Mouse (Mus musculus): ENCODE data around the gene Zfp638. TPM values are rescaled to one million over a fixed set of nuclear protein-coding genes. Genes with fewer than 3 reads are reported as not detected.

The Zfp638 gene
- polyA plus RNA-seq, 1 experiment from 2014 or later, result 108 TPM

DNA sequence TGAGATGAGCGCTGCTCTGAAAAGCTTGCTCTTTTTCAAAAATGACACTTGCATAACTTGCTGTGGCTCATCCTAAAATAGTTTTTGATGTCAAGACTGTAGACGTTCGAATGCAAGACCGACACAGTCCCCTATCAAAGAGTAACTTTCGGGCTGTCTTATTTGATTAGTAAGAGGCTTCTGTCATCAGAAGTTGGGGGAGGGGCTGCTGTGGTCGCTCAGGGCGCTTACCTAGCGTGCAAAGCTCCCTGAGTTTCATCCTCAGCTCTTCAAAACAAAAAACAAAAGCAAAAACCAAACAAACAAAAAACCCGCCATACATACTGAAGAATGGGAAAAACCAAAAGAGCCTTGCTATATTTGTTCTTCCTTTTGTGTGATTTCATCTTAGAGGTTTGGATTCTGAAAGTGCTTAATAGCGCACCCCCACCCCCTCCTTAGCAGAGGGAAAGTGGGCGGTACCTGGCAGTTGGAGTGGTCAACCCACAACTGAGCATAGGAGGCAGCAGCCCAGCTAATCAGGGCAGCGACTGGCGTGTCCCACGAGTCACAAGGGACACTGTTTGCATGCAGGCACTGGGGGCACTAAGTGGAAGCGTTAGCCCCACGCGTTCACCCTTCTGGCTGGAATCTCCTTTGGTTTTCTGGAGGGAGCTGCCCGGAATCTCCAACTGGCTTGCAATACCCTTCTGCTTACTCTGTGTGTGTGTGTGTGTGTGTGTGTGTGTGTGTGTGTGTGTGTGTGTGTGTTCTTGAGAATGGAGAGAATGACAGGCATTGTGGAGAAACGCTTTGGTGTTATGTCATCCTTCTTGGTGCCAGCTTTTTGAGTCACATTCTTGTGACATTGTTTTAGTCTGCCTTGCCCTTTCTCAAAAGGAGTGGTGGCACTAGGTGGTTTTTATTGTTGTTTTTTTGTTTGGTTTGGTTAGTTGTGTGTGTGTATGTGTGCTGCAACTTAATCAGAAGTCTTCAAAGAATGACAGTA lies 983 bp downstream of the Zfp638 start:
- Histone ChIP-seq H3K9me3 (ENCODE audit: control insufficient read depth, low read length) (no peaks in the 10 kb centered on the region), H3K4me1 (replicated peaks; ENCODE audit: control insufficient read depth, insufficient read depth, low read length) (no peaks in the 10 kb centered on the region; the same call in 1 of the 2 replicates), H3K27ac (ENCODE audit: low read depth, low read length) (no peak overlapping the region), H3K9ac (ENCODE audit: low read length) (peak overlapping the region; percentile 54), H3K4me2 (ENCODE audit: low read depth, low read length, severe bottlenecking) (peak overlapping the region; percentile 98), H3K36me3 (ENCODE audit: control insufficient read depth, insufficient read depth, low read length) (no peaks in the 10 kb centered on the region), H3K27me3 (ENCODE audit: control insufficient read depth, insufficient read depth, low read length) (peaks cover 2% of the 10 kb centered on the region), H3K4me3 (ENCODE audit: low read depth, low read length) (peak overlapping the region; percentile 57)
- 4% methylated on average over 19 of the region's 19 CpGs for WGBS
- DNase-seq (ENCODE audit: low spot score), result peak; percentile 64
- peak; percentile 59 for ATAC-seq (replicated peaks; ENCODE audit: low FRiP score)

DNA sequence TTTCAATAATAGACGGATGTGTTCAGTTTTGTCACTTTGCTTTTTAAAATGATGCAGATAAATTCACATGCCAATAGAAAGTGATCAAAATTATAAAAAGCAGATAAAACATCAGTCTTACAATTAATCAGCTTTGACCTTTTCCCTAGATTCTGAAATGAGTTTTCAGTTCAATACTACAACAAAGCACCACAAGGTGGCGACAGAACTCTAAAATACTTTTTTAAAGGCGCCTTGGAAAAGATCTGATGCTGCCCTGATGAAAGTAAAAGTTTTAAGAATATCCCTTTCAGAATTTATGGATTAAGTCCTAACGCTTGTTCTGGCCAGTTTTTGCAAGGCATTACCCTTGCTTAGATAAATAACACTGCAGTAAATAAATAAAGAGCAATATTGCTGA lies 12.9 kb downstream of the Zfp638 start:
- no peaks in the 10 kb centered on the region for H3K9me3 ChIP-seq (ENCODE audit: control insufficient read depth, low read length)
- no peaks in the 10 kb centered on the region for H3K36me3 ChIP-seq (ENCODE audit: control insufficient read depth, insufficient read depth, low read length)
- no peak overlapping the region for H3K4me3 ChIP-seq (ENCODE audit: low read depth, low read length)
- H3K4me2 ChIP-seq (ENCODE audit: low read depth, low read length, severe bottlenecking), result no peak overlapping the region
- H3K27me3 ChIP-seq (ENCODE audit: control insufficient read depth, insufficient read depth, low read length), result no peaks in the 10 kb centered on the region
- ATAC-seq (replicated peaks; ENCODE audit: low FRiP score) (no peak), DNase-seq (ENCODE audit: low spot score) (no peak)
- 4% methylated on average over 4 of the region's 4 CpGs for WGBS
- no peak overlapping the region for H3K9ac ChIP-seq (ENCODE audit: low read length)
- H3K4me1 ChIP-seq (replicated peaks; ENCODE audit: control insufficient read depth, insufficient read depth, low read length), result no peaks in the 10 kb centered on the region
- no peak overlapping the region for H3K27ac ChIP-seq (ENCODE audit: low read depth, low read length)

DNA sequence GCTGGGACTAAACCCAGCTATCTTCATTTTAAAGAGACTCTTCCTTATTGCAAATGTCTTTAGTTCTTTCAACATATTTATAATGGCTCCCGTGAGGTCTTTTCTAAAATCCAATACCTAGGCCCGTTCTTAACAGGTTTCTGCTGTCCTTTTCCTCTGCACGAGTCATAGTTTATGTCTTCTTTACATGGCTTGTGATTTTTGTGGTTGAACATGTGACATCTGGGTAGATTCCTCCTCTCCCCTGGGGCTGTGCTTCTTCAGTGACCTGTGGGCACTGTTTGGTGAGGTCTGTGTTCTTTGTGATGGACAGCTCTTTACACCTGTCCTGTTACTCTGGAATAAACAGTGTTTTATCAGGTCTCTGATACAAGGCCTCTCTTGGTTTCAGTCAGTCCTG lies 19.9 kb downstream of the Zfp638 start:
- DNase-seq (ENCODE audit: low spot score), result no peak
- Histone ChIP-seq H3K36me3 (ENCODE audit: control insufficient read depth, insufficient read depth, low read length) (no peaks in the 10 kb centered on the region), H3K9me3 (ENCODE audit: control insufficient read depth, low read length) (no peaks in the 10 kb centered on the region), H3K9ac (ENCODE audit: low read length) (no peak overlapping the region), H3K4me3 (ENCODE audit: low read depth, low read length) (no peak overlapping the region), H3K4me1 (replicated peaks; ENCODE audit: control insufficient read depth, insufficient read depth, low read length) (no peaks in the 10 kb centered on the region), H3K27me3 (ENCODE audit: control insufficient read depth, insufficient read depth, low read length) (no peaks in the 10 kb centered on the region), H3K27ac (ENCODE audit: low read depth, low read length) (no peak overlapping the region), H3K4me2 (ENCODE audit: low read depth, low read length, severe bottlenecking) (no peak overlapping the region)
- WGBS, result 88% methylated on average over 3 of the region's 3 CpGs
- ATAC-seq (replicated peaks; ENCODE audit: low FRiP score), result no peak

DNA sequence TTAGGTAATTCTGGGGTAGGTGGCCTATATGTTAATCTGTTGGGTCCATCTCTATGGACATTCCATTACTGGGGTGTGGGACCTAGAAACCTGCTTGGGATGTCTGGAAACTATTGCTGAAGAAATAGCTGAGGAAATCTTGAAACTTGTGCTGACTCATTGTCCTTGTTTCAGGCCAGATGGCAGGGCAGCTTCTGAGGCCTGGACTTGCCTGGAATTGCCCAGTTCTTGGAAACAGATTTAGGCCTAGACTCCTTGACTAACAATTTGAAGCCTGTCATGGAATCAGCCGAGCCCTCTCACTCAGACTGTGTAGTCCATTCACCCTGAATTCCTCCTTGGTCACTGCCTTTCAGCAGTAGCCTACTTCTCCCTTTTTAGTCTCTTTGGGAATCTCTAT lies 21.9 kb downstream of the Zfp638 start:
- Histone ChIP-seq H3K4me2 (ENCODE audit: low read depth, low read length, severe bottlenecking) (no peak overlapping the region), H3K4me3 (ENCODE audit: low read depth, low read length) (no peak overlapping the region), H3K9ac (ENCODE audit: low read length) (no peak overlapping the region), H3K9me3 (ENCODE audit: control insufficient read depth, low read length) (no peaks in the 10 kb centered on the region), H3K27ac (ENCODE audit: low read depth, low read length) (no peak overlapping the region), H3K36me3 (ENCODE audit: control insufficient read depth, insufficient read depth, low read length) (no peaks in the 10 kb centered on the region), H3K27me3 (ENCODE audit: control insufficient read depth, insufficient read depth, low read length) (no peaks in the 10 kb centered on the region), H3K4me1 (replicated peaks; ENCODE audit: control insufficient read depth, insufficient read depth, low read length) (no peaks in the 10 kb centered on the region)
- DNase-seq (ENCODE audit: low spot score), result no peak
- 83% methylated on average over 1 of the region's 1 CpGs for WGBS
- ATAC-seq (replicated peaks; ENCODE audit: low FRiP score), result no peak

GRCm38 (mm10) chr6:83890281-83891015 lies 23.5 kb downstream of the Zfp638 start:
- no peaks in the 10 kb centered on the region for H3K9me3 ChIP-seq (ENCODE audit: control insufficient read depth, low read length)
- DNase-seq (ENCODE audit: low spot score), result no peak
- H3K4me3 ChIP-seq (ENCODE audit: low read depth, low read length), result no peak overlapping the region
- no peaks in the 10 kb centered on the region for H3K36me3 ChIP-seq (ENCODE audit: control insufficient read depth, insufficient read depth, low read length)
- no peaks in the 10 kb centered on the region for H3K27me3 ChIP-seq (ENCODE audit: control insufficient read depth, insufficient read depth, low read length)
- no peak overlapping the region for H3K9ac ChIP-seq (ENCODE audit: low read length)
- 25% methylated on average over 2 of the region's 2 CpGs for WGBS
- H3K27ac ChIP-seq (ENCODE audit: low read depth, low read length), result no peak overlapping the region
- no peaks in the 10 kb centered on the region for H3K4me1 ChIP-seq (replicated peaks; ENCODE audit: control insufficient read depth, insufficient read depth, low read length)
- H3K4me2 ChIP-seq (ENCODE audit: low read depth, low read length, severe bottlenecking), result no peak overlapping the region
- no peak for ATAC-seq (replicated peaks; ENCODE audit: low FRiP score)

- H3K9me3 ChIP-seq (ENCODE audit: control insufficient read depth, low read length), result no peaks in the 10 kb centered on the region
- H3K27me3 ChIP-seq (ENCODE audit: control insufficient read depth, insufficient read depth, low read length), result no peaks in the 10 kb centered on the region
- no peaks in the 10 kb centered on the region for H3K36me3 ChIP-seq (ENCODE audit: control insufficient read depth, insufficient read depth, low read length)
- no peaks in the 10 kb centered on the region for H3K4me1 ChIP-seq (replicated peaks; ENCODE audit: control insufficient read depth, insufficient read depth, low read length)
- DNase-seq (ENCODE audit: low spot score) (no peak), ATAC-seq (replicated peaks; ENCODE audit: low FRiP score) (no peak)
- H3K9ac ChIP-seq (ENCODE audit: low read length), result no peak overlapping the region
- H3K27ac ChIP-seq (ENCODE audit: low read depth, low read length), result no peak overlapping the region
- no peak overlapping the region for H3K4me3 ChIP-seq (ENCODE audit: low read depth, low read length)
- no peak overlapping the region for H3K4me2 ChIP-seq (ENCODE audit: low read depth, low read length, severe bottlenecking)
- WGBS, result 85% methylated on average over 5 of the region's 5 CpGs
Measured at GRCm38 (mm10) chr6:83891251-83891650, 24.3 kb downstream of the Zfp638 start.

DNA sequence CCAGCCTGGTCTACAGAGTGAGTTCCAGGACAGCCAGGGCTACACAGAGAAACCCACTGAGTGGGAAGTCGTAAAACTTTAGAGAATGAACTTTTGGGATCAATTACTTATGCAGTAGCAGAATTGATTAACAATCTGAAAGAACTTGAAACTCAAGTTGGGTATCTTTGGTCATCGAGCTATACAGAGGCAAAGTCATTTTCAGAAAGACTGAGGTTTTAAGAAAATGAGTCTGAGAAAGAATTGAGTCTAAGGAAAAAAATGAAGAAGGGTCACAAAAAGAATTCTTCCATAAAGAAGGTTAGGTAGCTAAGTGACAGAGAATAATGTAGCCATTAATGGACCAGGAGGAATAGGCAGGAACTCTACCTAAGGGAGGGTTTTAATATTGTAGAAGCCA lies 24.8 kb downstream of the Zfp638 start:
- Histone ChIP-seq H3K27me3 (ENCODE audit: control insufficient read depth, insufficient read depth, low read length) (no peaks in the 10 kb centered on the region), H3K9me3 (ENCODE audit: control insufficient read depth, low read length) (no peaks in the 10 kb centered on the region), H3K4me2 (ENCODE audit: low read depth, low read length, severe bottlenecking) (no peak overlapping the region), H3K4me1 (replicated peaks; ENCODE audit: control insufficient read depth, insufficient read depth, low read length) (no peaks in the 10 kb centered on the region), H3K9ac (ENCODE audit: low read length) (no peak overlapping the region), H3K36me3 (ENCODE audit: control insufficient read depth, insufficient read depth, low read length) (no peaks in the 10 kb centered on the region), H3K27ac (ENCODE audit: low read depth, low read length) (no peak overlapping the region), H3K4me3 (ENCODE audit: low read depth, low read length) (no peak overlapping the region)
- WGBS, result 94% methylated on average over 2 of the region's 2 CpGs
- ATAC-seq (replicated peaks; ENCODE audit: low FRiP score) (no peak), DNase-seq (ENCODE audit: low spot score) (no peak)

- H3K4me3 ChIP-seq (ENCODE audit: low read depth, low read length), result no peak overlapping the region
- H3K27ac ChIP-seq (ENCODE audit: low read depth, low read length), result no peak overlapping the region
- DNase-seq (ENCODE audit: low spot score) (no peak), ATAC-seq (replicated peaks; ENCODE audit: low FRiP score) (no peak)
- H3K9me3 ChIP-seq (ENCODE audit: control insufficient read depth, low read length), result no peaks in the 10 kb centered on the region
- no peak overlapping the region for H3K4me2 ChIP-seq (ENCODE audit: low read depth, low read length, severe bottlenecking)
- no peaks in the 10 kb centered on the region for H3K36me3 ChIP-seq (ENCODE audit: control insufficient read depth, insufficient read depth, low read length)
- H3K4me1 ChIP-seq (replicated peaks; ENCODE audit: control insufficient read depth, insufficient read depth, low read length), result no peaks in the 10 kb centered on the region
- 82% methylated on average over 1 of the region's 1 CpGs for WGBS
- no peak overlapping the region for H3K9ac ChIP-seq (ENCODE audit: low read length)
- H3K27me3 ChIP-seq (ENCODE audit: control insufficient read depth, insufficient read depth, low read length), result no peaks in the 10 kb centered on the region
Measured at GRCm38 (mm10) chr6:83893086-83893485, 26.2 kb downstream of the Zfp638 start.

Measured in forebrain, embryonic 11.5 days (tissue).